Mouse (Mus musculus): ENCODE results near the gene Mysm1. TPM values are rescaled to one million over a fixed set of nuclear protein-coding genes. Genes with fewer than 3 reads are reported as not detected.

The Mysm1 gene
- polyA plus RNA-seq, 1 experiment from 2014 or later, result 35.1 TPM

GRCm38 (mm10) chr4:94941221-94941855 lies 37.6 kb downstream of the Mysm1 start:
- no peak overlapping the region for H3K9ac ChIP-seq (replicated peaks)
- WGBS, result 83% methylated on average over 11 of the region's 11 CpGs
- peaks cover 60% of the 10 kb centered on the region for H3K36me3 ChIP-seq
- H3K27ac ChIP-seq, result no peak overlapping the region
- ATAC-seq (ENCODE audit: insufficient number of reproducible peaks, insufficient read depth, low FRiP score, low TSS enrichment, low read depth), result no peak
- H3K9me3 ChIP-seq, result no peaks in the 10 kb centered on the region
- H3K4me1 ChIP-seq (replicated peaks), result no peaks in the 10 kb centered on the region
- H3K27me3 ChIP-seq, result no peaks in the 10 kb centered on the region
- H3K4me2 ChIP-seq, result no peak overlapping the region
- no peak overlapping the region for H3K4me3 ChIP-seq (replicated peaks)

- H3K36me3 ChIP-seq, result no peaks in the 10 kb centered on the region
- no peak for ATAC-seq (ENCODE audit: insufficient number of reproducible peaks, insufficient read depth, low FRiP score, low TSS enrichment, low read depth)
- no peaks in the 10 kb centered on the region for H3K4me1 ChIP-seq (replicated peaks)
- no peaks in the 10 kb centered on the region for H3K9me3 ChIP-seq
- H3K4me3 ChIP-seq (replicated peaks), result no peak within 1 kb of the TSS
- no peak within 1 kb of the TSS for H3K9ac ChIP-seq (replicated peaks)
- H3K27ac ChIP-seq, result no peak within 1 kb of the TSS
- H3K4me2 ChIP-seq, result no peak within 1 kb of the TSS
- H3K27me3 ChIP-seq, result no peaks in the 10 kb centered on the region
Observed at GRCm38 (mm10) chr4:94928743-94929142, 50.2 kb downstream of the Mysm1 start, which contains the start of gene Eqtn. Gene Eqtn (minus strand): TSS chr4:94928843.

GRCm38 (mm10) chr4:94901780-94902179 lies 77.1 kb downstream of the Mysm1 start:
- Histone ChIP-seq H3K27ac (no peak overlapping the region), H3K4me3 (replicated peaks) (no peak overlapping the region), H3K4me1 (replicated peaks) (no peaks in the 10 kb centered on the region), H3K27me3 (no peaks in the 10 kb centered on the region), H3K4me2 (no peak overlapping the region), H3K9me3 (no peaks in the 10 kb centered on the region), H3K9ac (replicated peaks) (no peak overlapping the region), H3K36me3 (no peaks in the 10 kb centered on the region)
- no peak for ATAC-seq (ENCODE audit: insufficient number of reproducible peaks, insufficient read depth, low FRiP score, low TSS enrichment, low read depth)
- 65% methylated on average over 3 of the region's 3 CpGs for WGBS

- H3K4me3 ChIP-seq (replicated peaks), result no peak overlapping the region
- WGBS, result 20% methylated on average over 2 of the region's 2 CpGs
- H3K4me2 ChIP-seq, result no peak overlapping the region
- H3K9me3 ChIP-seq, result no peaks in the 10 kb centered on the region
- no peak overlapping the region for H3K27ac ChIP-seq
- H3K9ac ChIP-seq (replicated peaks), result no peak overlapping the region
- no peak for ATAC-seq (ENCODE audit: insufficient number of reproducible peaks, insufficient read depth, low FRiP score, low TSS enrichment, low read depth)
- no peaks in the 10 kb centered on the region for H3K4me1 ChIP-seq (replicated peaks)
- H3K27me3 ChIP-seq, result no peaks in the 10 kb centered on the region
- H3K36me3 ChIP-seq, result no peaks in the 10 kb centered on the region
Observed at GRCm38 (mm10) chr4:94900744-94901143, 78.2 kb downstream of the Mysm1 start.

Other genes with a start within 250 kb of the Mysm1 start
- 7.9 and 9.2 TPM in 2 replicates for gene Tek, start 239.8 kb downstream of the Mysm1 start, polyA plus RNA-seq (2016; fragmentation: Nextera tagmentation; extraction: Ambion mirVana)
- not detected in 2 replicates for gene Eqtn, start 50.3 kb downstream of the Mysm1 start, polyA plus RNA-seq (2016; fragmentation: Nextera tagmentation; extraction: Ambion mirVana)
- 88.7 and 98.6 TPM in 2 replicates for gene Jun, start 73.1 kb upstream of the Mysm1 start, polyA plus RNA-seq (2016; fragmentation: Nextera tagmentation; extraction: Ambion mirVana)

All from limb, embryonic 12.5 days (tissue).